Mouse (Mus musculus): ENCODE results near the gene Dpp9. TPM values are rescaled to one million over a fixed set of nuclear protein-coding genes. Genes with fewer than 3 reads are reported as not detected.

Gene Dpp9
- total and polyA plus RNA-seq, 2 experiments from 2014 or later: 19.0 to 31.3 TPM

DNA sequence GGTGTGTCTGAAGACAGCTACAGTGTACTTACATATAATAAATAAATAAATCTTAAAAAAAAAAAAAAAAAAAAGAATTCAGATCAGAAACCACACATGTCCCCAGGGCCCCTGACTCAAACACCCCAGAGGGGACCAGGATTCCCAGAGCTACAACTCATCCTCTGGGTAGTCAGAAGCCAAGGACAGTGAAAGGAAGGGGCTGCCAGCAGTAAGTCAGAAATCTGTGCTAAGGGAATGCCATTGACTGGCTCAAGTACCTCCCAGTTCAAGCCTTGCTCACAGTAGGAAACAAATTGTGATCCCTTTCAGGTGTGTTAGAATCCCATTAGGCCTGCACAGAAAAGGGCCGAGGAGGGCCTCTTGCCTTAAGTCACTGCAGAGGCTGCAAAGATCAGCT lies 4.5 kb downstream of the Dpp9 start:
- DNase-seq (ENCODE audit: low spot score): no peak
- Histone ChIP-seq H3K4me1 (ENCODE audit: insufficient read depth, low read length) (peaks cover 15% of the 10 kb centered on the region), H3K27me3 (ENCODE audit: insufficient read depth, low read length) (no peaks in the 10 kb centered on the region), H3K4me3 (ENCODE audit: low read length) (no peak overlapping the region), H3K27ac (no peak overlapping the region), H3K4me2 (ENCODE audit: low read depth, low read length) (no peak overlapping the region), H3K9ac (replicated peaks; ENCODE audit: low read length) (no peak overlapping the region), H3K36me3 (ENCODE audit: insufficient read depth, low read length) (peaks cover 30% of the 10 kb centered on the region), H3K9me3 (ENCODE audit: low read length) (no peaks in the 10 kb centered on the region)
- no peak for TF ChIP-seq CTCF (IDR thresholded peaks at IDR 0.05; ENCODE audit: low read depth)
- 77% methylated on average over 1 of the region's 1 CpGs for WGBS
- ATAC-seq: no peak

DNA sequence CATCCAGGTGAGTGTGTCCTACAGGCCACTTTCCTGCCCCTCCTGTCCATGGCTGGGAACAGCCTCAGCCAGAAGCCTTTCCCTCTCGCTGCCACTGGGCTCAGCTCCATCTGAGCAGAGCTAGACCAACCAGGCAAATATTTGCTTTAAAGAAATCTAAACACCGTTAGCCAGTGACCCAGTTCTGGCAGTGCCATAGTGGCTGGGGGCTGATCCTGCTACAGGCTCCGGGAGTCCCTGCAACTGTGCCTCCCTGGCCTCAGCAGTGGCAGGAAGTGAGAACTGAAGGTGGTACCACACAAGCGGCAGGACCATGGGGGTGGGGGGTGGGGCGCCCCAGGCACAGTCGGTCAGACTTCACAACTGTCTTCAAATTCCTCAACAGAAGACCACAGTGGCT lies 6.0 kb downstream of the Dpp9 start:
- H3K36me3 ChIP-seq (ENCODE audit: insufficient read depth, low read length): peaks cover 44% of the 10 kb centered on the region
- no peak for TF ChIP-seq CTCF (IDR thresholded peaks at IDR 0.05; ENCODE audit: low read depth)
- no peak for ATAC-seq
- H3K9ac ChIP-seq (replicated peaks; ENCODE audit: low read length): no peak overlapping the region
- no peak overlapping the region for H3K27ac ChIP-seq
- no peaks in the 10 kb centered on the region for H3K27me3 ChIP-seq (ENCODE audit: insufficient read depth, low read length)
- H3K9me3 ChIP-seq (ENCODE audit: low read length): no peaks in the 10 kb centered on the region
- 79% methylated on average over 6 of the region's 6 CpGs for WGBS
- no peak overlapping the region for H3K4me3 ChIP-seq (ENCODE audit: low read length)
- no peak for DNase-seq (ENCODE audit: low spot score)
- H3K4me2 ChIP-seq (ENCODE audit: low read depth, low read length): no peak overlapping the region
- peaks cover 12% of the 10 kb centered on the region for H3K4me1 ChIP-seq (ENCODE audit: insufficient read depth, low read length)

DNA sequence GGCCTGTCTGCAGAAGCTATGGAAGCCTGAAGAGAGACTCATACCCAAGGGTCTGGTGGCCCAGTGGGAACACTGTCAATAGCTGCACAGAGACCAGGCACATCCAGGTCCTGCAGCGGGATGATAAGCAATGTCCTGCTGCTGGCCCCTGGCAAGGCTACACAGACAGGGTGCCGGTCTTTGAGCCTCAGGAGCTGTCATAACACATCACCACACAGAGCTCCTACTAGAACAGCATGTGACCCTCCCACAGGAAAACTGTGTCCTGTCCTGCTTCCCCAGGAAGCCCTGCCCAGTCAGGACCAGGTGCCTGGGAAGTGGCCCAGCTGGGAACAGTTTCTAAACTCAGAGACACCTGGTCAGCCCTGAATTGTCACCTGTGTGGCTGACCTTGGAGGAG lies 7.6 kb downstream of the Dpp9 start:
- no peaks in the 10 kb centered on the region for H3K27me3 ChIP-seq (ENCODE audit: insufficient read depth, low read length)
- no peak overlapping the region for H3K9ac ChIP-seq (replicated peaks; ENCODE audit: low read length)
- no peak for ATAC-seq
- no peak for TF ChIP-seq CTCF (IDR thresholded peaks at IDR 0.05; ENCODE audit: low read depth)
- DNase-seq (ENCODE audit: low spot score): no peak
- H3K4me3 ChIP-seq (ENCODE audit: low read length): no peak overlapping the region
- H3K36me3 ChIP-seq (ENCODE audit: insufficient read depth, low read length): peaks cover 60% of the 10 kb centered on the region
- no peaks in the 10 kb centered on the region for H3K4me1 ChIP-seq (ENCODE audit: insufficient read depth, low read length)
- H3K9me3 ChIP-seq (ENCODE audit: low read length): no peaks in the 10 kb centered on the region
- H3K27ac ChIP-seq: no peak overlapping the region; the same call in 1 of the 2 replicates
- 89% methylated on average over 2 of the region's 2 CpGs for WGBS
- no peak overlapping the region for H3K4me2 ChIP-seq (ENCODE audit: low read depth, low read length)

GRCm38 (mm10) chr17:56208821-56209220 lies 9.9 kb downstream of the Dpp9 start:
- Histone ChIP-seq H3K4me2 (ENCODE audit: low read depth, low read length) (no peak overlapping the region), H3K4me1 (ENCODE audit: insufficient read depth, low read length) (no peaks in the 10 kb centered on the region), H3K27me3 (ENCODE audit: insufficient read depth, low read length) (no peaks in the 10 kb centered on the region), H3K9me3 (ENCODE audit: low read length) (no peaks in the 10 kb centered on the region), H3K27ac (no peak overlapping the region), H3K36me3 (ENCODE audit: insufficient read depth, low read length) (peaks cover 82% of the 10 kb centered on the region), H3K4me3 (ENCODE audit: low read length) (no peak overlapping the region), H3K9ac (replicated peaks; ENCODE audit: low read length) (no peak overlapping the region)
- 91% methylated on average over 3 of the region's 3 CpGs for WGBS
- ATAC-seq (no peak), DNase-seq (ENCODE audit: low spot score) (no peak)
- no peak for TF ChIP-seq CTCF (IDR thresholded peaks at IDR 0.05; ENCODE audit: low read depth)

DNA sequence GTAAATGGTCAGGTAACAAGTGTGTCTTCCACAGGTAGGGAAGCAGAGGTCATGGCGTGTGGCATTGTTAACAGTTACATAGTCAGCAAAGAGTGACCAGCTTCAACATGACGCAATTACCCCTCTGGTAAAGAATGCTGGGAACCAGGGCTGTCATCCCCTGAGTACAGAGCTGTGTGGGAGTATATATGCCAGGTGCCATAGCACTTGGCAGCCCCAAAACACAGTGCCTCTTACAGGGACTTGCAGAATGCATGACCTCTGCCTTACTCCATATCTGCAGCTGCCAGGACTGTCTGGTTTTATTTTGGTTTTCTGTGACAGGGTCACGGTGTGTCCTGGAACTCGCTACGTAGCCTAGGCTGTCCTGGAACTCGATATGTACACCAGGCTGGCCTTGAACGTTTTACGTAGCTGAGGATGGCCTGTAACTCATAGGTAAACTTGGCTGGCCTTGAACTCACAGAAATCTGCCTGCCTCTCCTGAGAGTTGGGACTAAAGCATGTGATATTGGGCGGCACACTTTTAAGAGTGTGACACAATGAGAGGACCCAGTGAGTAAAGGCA lies 10.7 kb downstream of the Dpp9 start:
- WGBS: 93% methylated on average over 9 of the region's 9 CpGs
- Histone ChIP-seq H3K4me1 (ENCODE audit: insufficient read depth, low read length) (no peaks in the 10 kb centered on the region), H3K9me3 (ENCODE audit: low read length) (no peaks in the 10 kb centered on the region), H3K4me2 (ENCODE audit: low read depth, low read length) (no peak overlapping the region), H3K27me3 (ENCODE audit: insufficient read depth, low read length) (no peaks in the 10 kb centered on the region), H3K36me3 (ENCODE audit: insufficient read depth, low read length) (peaks cover 89% of the 10 kb centered on the region), H3K27ac (no peak overlapping the region), H3K9ac (replicated peaks; ENCODE audit: low read length) (no peak overlapping the region), H3K4me3 (ENCODE audit: low read length) (no peak overlapping the region)
- ATAC-seq: no peak
- no peak for DNase-seq (ENCODE audit: low spot score)
- TF ChIP-seq CTCF (IDR thresholded peaks at IDR 0.05; ENCODE audit: low read depth): no peak

DNA sequence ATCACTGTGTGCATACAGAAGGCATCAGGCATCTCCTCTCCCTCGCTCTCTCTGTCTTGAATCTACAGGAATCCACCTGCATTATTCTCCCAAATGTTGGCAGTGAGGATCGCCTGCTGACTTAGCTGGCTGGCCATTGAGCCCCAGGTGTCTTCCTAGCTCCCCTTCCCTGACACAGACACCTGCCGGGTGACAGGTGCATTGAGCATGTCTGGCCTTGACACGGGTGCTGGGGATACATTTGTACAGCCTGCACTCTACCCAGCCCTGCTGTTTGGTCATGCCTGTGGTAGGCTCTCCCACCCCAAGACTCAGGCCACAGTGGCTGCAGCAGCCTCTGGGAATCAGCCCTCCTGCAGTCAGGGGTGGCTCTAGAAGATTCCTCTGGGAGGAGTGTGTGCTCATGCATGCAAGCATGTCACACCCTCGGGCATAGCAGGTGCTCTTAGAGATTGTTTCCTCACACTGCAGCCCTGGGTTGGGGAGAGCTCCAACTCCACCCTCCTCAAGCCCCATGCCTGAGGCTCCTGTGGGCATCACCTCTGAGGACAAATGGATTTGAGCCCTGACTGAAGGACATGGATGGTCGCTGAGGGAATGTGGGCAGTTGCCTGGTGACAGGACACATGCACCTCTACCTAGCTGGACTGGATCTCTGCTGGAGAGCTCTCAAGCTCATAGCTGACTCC lies 11.6 kb downstream of the Dpp9 start:
- Histone ChIP-seq H3K4me1 (ENCODE audit: insufficient read depth, low read length) (no peaks in the 10 kb centered on the region), H3K9ac (replicated peaks; ENCODE audit: low read length) (no peak overlapping the region), H3K4me3 (ENCODE audit: low read length) (no peak overlapping the region), H3K4me2 (ENCODE audit: low read depth, low read length) (no peak overlapping the region), H3K27me3 (ENCODE audit: insufficient read depth, low read length) (no peaks in the 10 kb centered on the region), H3K9me3 (ENCODE audit: low read length) (no peaks in the 10 kb centered on the region), H3K36me3 (ENCODE audit: insufficient read depth, low read length) (peaks cover 95% of the 10 kb centered on the region), H3K27ac (no peak overlapping the region)
- WGBS: 80% methylated on average over 6 of the region's 6 CpGs
- no peak for DNase-seq (ENCODE audit: low spot score)
- no peak for TF ChIP-seq CTCF (IDR thresholded peaks at IDR 0.05; ENCODE audit: low read depth)
- no peak for ATAC-seq

DNA sequence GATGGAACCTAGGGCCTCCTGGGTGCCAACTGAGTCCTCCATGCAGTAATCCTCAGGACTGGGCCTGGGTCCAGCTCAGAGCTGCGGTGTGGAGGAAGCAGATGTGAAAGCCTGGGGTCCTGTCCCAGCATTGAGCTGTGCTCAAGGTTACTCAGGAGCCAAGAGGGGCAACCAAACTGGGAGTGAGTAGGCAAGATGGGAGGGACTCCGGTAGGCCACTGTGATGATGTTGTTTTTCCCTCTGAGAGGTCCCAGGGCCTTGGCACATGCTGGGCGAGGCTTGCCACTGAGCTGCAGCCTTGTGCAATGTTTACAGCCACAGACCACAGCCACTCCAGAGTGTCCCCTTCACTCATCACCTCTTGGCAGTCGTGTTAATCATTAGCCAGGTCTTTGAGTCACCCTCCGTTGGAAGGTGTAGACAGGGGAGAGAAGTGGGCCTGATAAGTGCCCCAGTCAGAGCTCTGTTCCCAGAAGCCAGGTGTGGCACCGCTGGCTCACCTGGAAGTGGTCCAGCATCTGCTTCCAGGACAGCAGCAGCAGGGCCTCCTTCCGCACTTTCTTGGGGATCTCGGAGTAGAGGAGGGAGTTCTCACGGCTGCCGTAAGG lies 12.3 kb downstream of the Dpp9 start:
- Histone ChIP-seq H3K27ac (no peak overlapping the region), H3K4me3 (ENCODE audit: low read length) (no peak overlapping the region), H3K9me3 (ENCODE audit: low read length) (no peaks in the 10 kb centered on the region), H3K9ac (replicated peaks; ENCODE audit: low read length) (no peak overlapping the region), H3K27me3 (ENCODE audit: insufficient read depth, low read length) (no peaks in the 10 kb centered on the region), H3K4me1 (ENCODE audit: insufficient read depth, low read length) (no peaks in the 10 kb centered on the region), H3K36me3 (ENCODE audit: insufficient read depth, low read length) (peaks cover 93% of the 10 kb centered on the region), H3K4me2 (ENCODE audit: low read depth, low read length) (no peak overlapping the region)
- DNase-seq (ENCODE audit: low spot score) (no peak), ATAC-seq (no peak)
- no peak for TF ChIP-seq CTCF (IDR thresholded peaks at IDR 0.05; ENCODE audit: low read depth)
- WGBS: 88% methylated on average over 10 of the region's 10 CpGs

All from hindbrain, postnatal 0 days (tissue).